Mouse (Mus musculus): Measurements from ENCODE around the gene Fzd10. TPM values are rescaled to one million over a fixed set of nuclear protein-coding genes. Genes with fewer than 3 reads are reported as not detected.

The Fzd10 gene
- polyA plus RNA-seq, 1 experiment = 0.70 TPM

DNA sequence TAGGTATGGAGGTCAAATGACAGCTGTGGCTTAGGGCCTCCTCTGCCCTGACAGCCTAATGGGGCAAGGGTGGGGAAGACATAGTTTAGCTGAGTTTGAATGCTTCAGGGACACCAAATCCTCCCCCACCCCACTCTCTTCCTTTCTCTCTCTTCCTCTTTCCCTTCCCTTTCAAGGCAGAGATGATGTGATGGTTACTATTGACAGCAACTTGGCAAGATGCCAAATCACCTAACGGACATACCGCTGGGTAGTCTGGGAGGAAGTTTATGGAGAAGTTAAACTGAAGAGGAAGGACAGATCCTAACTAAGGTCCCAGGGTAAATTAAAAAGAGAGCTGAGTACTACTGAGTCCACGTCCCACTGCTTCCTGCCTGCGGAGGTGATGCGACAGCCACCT, 29.8 kb upstream of the Fzd10 start:
- Histone ChIP-seq H3K4me3 (ENCODE audit: low read depth, low read length) (no peak overlapping the region), H3K4me1 (ENCODE audit: control insufficient read depth, insufficient read depth, insufficient read length, low read length) (no peaks in the 10 kb centered on the region), H3K27me3 (ENCODE audit: control insufficient read depth, insufficient read depth, low read length) (no peaks in the 10 kb centered on the region), H3K27ac (ENCODE audit: insufficient read depth, low read depth, low read length) (no peak overlapping the region), H3K36me3 (ENCODE audit: control insufficient read depth, insufficient read depth, low read length) (no peaks in the 10 kb centered on the region)
- WGBS = 66% methylated on average over 5 of the region's 5 CpGs
- TF ChIP-seq CTCF (IDR thresholded peaks at IDR 0.05; ENCODE audit: extremely low read depth, insufficient read length, insufficient replicate concordance, low read depth, low read length) (no peak), POLR2A (IDR thresholded peaks at IDR 0.05; ENCODE audit: low read depth, low read length) (no peak)

DNA sequence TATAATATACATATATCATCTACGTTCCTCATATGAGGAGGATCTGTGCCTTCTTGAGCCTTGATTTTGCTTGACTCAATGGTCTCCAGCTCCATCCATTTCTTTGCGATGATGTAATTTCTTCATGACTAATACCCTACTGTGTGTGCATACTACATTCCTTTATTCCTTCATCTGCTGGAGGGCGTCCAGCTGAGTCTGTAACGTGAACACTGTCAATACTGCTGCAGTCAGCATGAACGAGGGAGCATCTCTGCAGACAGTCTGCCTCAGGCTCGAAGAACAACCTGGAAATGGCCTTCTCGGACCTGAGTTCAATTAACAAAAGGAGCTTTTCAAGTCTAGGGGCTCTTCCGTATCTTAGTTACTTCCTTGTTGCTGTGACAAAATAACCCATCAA, 28.9 kb upstream of the Fzd10 start:
- Histone ChIP-seq H3K4me3 (ENCODE audit: low read depth, low read length) (no peak overlapping the region), H3K27ac (ENCODE audit: insufficient read depth, low read depth, low read length) (no peak overlapping the region), H3K27me3 (ENCODE audit: control insufficient read depth, insufficient read depth, low read length) (no peaks in the 10 kb centered on the region), H3K4me1 (ENCODE audit: control insufficient read depth, insufficient read depth, insufficient read length, low read length) (no peaks in the 10 kb centered on the region), H3K36me3 (ENCODE audit: control insufficient read depth, insufficient read depth, low read length) (no peaks in the 10 kb centered on the region)
- TF ChIP-seq CTCF (IDR thresholded peaks at IDR 0.05; ENCODE audit: extremely low read depth, insufficient read length, insufficient replicate concordance, low read depth, low read length) (no peak), POLR2A (IDR thresholded peaks at IDR 0.05; ENCODE audit: low read depth, low read length) (no peak)
- WGBS = 75% methylated on average over 8 of the region's 8 CpGs

DNA sequence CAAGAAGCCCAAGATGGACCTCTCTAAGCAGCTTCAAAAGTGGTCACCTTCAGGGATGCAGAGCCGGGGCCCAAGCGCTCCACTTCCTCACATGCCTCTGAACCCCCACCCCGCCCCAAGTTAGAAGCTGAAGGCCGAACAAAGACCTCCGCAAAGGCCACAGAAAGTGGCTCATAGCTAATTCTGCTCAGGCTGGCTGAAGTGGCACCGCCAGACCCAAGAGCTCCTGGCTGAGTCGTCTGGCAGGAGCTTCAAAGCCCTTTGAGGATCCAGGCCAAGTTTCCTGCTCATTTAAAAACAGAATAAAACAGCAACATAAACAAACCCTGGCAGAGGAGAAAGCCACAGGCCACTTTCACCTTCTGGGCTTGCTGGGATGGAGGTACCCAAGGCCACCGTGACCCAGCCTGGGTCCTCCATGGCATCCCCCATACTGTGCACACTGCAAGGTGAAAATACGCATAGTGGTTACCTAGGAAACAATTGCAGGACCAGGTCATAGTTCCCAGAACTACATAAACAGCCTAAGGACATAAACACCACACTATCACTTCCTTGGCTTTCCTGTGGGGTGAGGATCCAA, 24.6 kb upstream of the Fzd10 start:
- 75% methylated on average over 9 of the region's 9 CpGs for WGBS
- Histone ChIP-seq H3K36me3 (ENCODE audit: control insufficient read depth, insufficient read depth, low read length) (no peaks in the 10 kb centered on the region), H3K4me3 (ENCODE audit: low read depth, low read length) (no peak overlapping the region), H3K27ac (ENCODE audit: insufficient read depth, low read depth, low read length) (no peak overlapping the region), H3K27me3 (ENCODE audit: control insufficient read depth, insufficient read depth, low read length) (no peaks in the 10 kb centered on the region), H3K4me1 (ENCODE audit: control insufficient read depth, insufficient read depth, insufficient read length, low read length) (peaks cover 2% of the 10 kb centered on the region; the same call in 1 of the 2 replicates)
- TF ChIP-seq CTCF (IDR thresholded peaks at IDR 0.05; ENCODE audit: extremely low read depth, insufficient read length, insufficient replicate concordance, low read depth, low read length) (no peak), POLR2A (IDR thresholded peaks at IDR 0.05; ENCODE audit: low read depth, low read length) (no peak)

DNA sequence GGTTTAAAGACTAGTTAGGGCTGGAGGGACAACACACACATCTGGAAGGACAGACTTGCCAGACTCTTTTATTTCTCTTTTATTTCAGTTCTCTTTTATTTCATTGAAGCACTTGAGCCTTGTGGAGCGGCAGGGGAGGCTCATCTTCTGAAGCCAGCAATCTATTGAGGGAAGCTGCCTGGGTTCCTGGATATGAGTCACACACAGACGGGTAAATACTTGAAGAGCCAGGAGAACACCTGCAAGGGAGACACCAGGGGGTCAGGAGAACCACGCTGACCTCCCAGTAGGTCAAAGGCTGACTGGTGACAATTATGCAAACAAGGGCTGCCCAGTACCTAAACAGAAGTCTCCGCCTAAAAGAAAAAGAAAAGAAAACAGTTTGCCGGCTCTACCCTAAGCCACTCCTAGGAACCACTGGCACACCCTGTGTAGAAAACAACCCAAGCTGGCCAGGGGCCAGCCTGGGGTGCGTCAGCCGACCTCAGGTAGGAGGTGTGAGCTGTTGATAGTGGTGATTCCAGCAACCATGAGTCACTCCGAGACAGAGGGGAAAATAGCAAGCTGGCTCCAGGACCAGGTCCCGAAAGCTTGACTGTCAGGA, 21.5 kb upstream of the Fzd10 start:
- 14% methylated on average over 9 of the region's 9 CpGs for WGBS
- TF ChIP-seq POLR2A (IDR thresholded peaks at IDR 0.05; ENCODE audit: low read depth, low read length) (no peak), CTCF (IDR thresholded peaks at IDR 0.05; ENCODE audit: extremely low read depth, insufficient read length, insufficient replicate concordance, low read depth, low read length) (no peak)
- no peak overlapping the region for H3K27ac ChIP-seq (ENCODE audit: insufficient read depth, low read depth, low read length)
- H3K36me3 ChIP-seq (ENCODE audit: control insufficient read depth, insufficient read depth, low read length) = no peaks in the 10 kb centered on the region
- no peaks in the 10 kb centered on the region for H3K27me3 ChIP-seq (ENCODE audit: control insufficient read depth, insufficient read depth, low read length)
- peaks cover 2% of the 10 kb centered on the region; the same call in 1 of the 2 replicates for H3K4me1 ChIP-seq (ENCODE audit: control insufficient read depth, insufficient read depth, insufficient read length, low read length)
- no peak overlapping the region for H3K4me3 ChIP-seq (ENCODE audit: low read depth, low read length)

DNA sequence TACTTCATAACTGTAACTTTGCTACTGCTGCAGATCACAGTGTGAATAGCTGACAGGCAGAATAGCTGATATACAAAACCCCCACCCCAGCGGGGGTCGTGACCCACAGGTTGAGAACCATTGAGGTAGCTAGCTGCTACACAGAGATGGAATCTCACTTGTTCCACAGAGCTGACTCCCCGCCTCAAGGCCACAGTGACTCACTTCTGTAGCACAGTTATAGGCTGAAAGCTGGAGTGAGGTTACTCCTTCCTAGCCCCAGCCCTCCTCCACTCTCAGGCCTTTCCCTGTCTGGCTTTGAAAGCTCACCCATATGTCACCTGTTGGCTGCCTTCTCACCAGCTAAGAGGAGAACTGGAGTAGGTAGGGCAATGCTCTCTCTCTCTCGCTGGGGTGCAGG, 19.7 kb upstream of the Fzd10 start:
- no peaks in the 10 kb centered on the region for H3K36me3 ChIP-seq (ENCODE audit: control insufficient read depth, insufficient read depth, low read length)
- H3K4me1 ChIP-seq (ENCODE audit: control insufficient read depth, insufficient read depth, insufficient read length, low read length) = peaks cover 2% of the 10 kb centered on the region; the same call in 1 of the 2 replicates
- 69% methylated on average over 4 of the region's 4 CpGs for WGBS
- TF ChIP-seq POLR2A (IDR thresholded peaks at IDR 0.05; ENCODE audit: low read depth, low read length) (no peak), CTCF (IDR thresholded peaks at IDR 0.05; ENCODE audit: extremely low read depth, insufficient read length, insufficient replicate concordance, low read depth, low read length) (no peak)
- H3K27me3 ChIP-seq (ENCODE audit: control insufficient read depth, insufficient read depth, low read length) = no peaks in the 10 kb centered on the region
- no peak overlapping the region for H3K27ac ChIP-seq (ENCODE audit: insufficient read depth, low read depth, low read length)
- no peak overlapping the region for H3K4me3 ChIP-seq (ENCODE audit: low read depth, low read length)

DNA sequence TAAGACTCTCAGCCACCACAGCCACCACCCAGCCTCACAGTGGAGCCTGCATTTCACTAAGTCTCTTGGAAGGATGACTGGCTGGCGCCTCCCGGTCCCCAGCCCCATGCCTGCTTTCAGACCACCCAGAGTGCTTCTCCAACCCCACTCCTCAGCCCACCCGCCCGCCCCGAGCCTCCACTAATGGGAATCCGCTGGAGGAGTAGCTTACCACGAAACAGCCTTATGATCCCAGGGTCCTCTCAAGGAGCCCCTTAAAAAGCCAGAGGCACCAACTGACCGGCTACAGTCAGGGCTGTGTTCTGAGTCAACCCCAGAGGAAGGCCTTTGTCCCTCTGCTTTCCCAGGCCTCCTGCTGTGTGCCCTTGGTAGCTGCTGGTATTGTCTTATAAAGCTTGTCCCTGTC, 19.1 kb upstream of the Fzd10 start:
- H3K36me3 ChIP-seq (ENCODE audit: control insufficient read depth, insufficient read depth, low read length) = no peaks in the 10 kb centered on the region
- H3K27ac ChIP-seq (ENCODE audit: insufficient read depth, low read depth, low read length) = no peak overlapping the region
- peaks cover 2% of the 10 kb centered on the region; the same call in 1 of the 2 replicates for H3K4me1 ChIP-seq (ENCODE audit: control insufficient read depth, insufficient read depth, insufficient read length, low read length)
- no peak overlapping the region for H3K4me3 ChIP-seq (ENCODE audit: low read depth, low read length)
- H3K27me3 ChIP-seq (ENCODE audit: control insufficient read depth, insufficient read depth, low read length) = no peaks in the 10 kb centered on the region
- TF ChIP-seq POLR2A (IDR thresholded peaks at IDR 0.05; ENCODE audit: low read depth, low read length) = no peak
- no peak for TF ChIP-seq CTCF (IDR thresholded peaks at IDR 0.05; ENCODE audit: extremely low read depth, insufficient read length, insufficient replicate concordance, low read depth, low read length)
- WGBS = 64% methylated on average over 8 of the region's 8 CpGs

DNA sequence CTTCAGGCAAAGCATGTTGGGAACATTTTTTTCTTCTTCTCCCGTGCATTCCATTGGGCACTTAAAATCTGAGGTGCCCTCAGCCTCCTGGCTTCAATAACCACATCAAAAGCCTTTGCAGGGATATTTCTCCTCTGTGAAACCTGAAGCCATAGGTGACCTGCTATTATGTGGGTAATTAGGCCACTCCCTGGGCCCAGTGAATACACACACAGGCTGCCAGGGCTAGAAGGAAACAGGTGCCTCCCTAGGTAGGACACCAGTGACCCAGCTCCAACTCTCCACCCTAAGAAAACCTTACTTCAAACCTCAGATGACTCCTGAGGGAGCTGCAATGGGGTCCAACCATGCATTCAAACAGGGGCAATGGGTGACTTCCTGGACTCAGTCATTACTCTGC, 11.4 kb upstream of the Fzd10 start:
- TF ChIP-seq POLR2A (IDR thresholded peaks at IDR 0.05; ENCODE audit: low read depth, low read length) = no peak
- no peak for TF ChIP-seq CTCF (IDR thresholded peaks at IDR 0.05; ENCODE audit: extremely low read depth, insufficient read length, insufficient replicate concordance, low read depth, low read length)
- H3K27me3 ChIP-seq (ENCODE audit: control insufficient read depth, insufficient read depth, low read length) = no peaks in the 10 kb centered on the region
- H3K36me3 ChIP-seq (ENCODE audit: control insufficient read depth, insufficient read depth, low read length) = no peaks in the 10 kb centered on the region
- WGBS = 29% methylated on average over 1 of the region's 1 CpGs
- no peak overlapping the region for H3K4me3 ChIP-seq (ENCODE audit: low read depth, low read length)
- no peaks in the 10 kb centered on the region for H3K4me1 ChIP-seq (ENCODE audit: control insufficient read depth, insufficient read depth, insufficient read length, low read length)
- no peak overlapping the region for H3K27ac ChIP-seq (ENCODE audit: insufficient read depth, low read depth, low read length)

Data from small intestine, adult 2 months (tissue).